Mouse (Mus musculus) MEL (cell line): ENCODE measurements at regions not wholly inside any gene's neighbourhood (a gene's known extent, or its start where the extent isn't known, plus 50 kb on each side); places are given as distances from the start of the nearest gene placed in this dataset.

Experiments
- DNase-seq: peaks from one replicate; pipeline ENCODE4 v3.0.0; 2011; ENCODE audit warnings: low read depth, low spot score
- H3K27ac ChIP-seq: 2 replicates; pipeline ENCODE4 v1.5.1; 2012; ENCODE audit warnings: low read depth, mild to moderate bottlenecking, control low read depth, low read length, moderate library complexity; ENCODE audit not compliant: control insufficient read depth
- H3K27me3 ChIP-seq, 2 experiments: fragments of 150-350 bp in 1 of 2; sonication (generic) in 1 of 2; 2 replicates each; pipeline ENCODE4 v1.6.1; 2012; ENCODE audit warnings: low read length in 2 of 2, mild to moderate bottlenecking in 2 of 2, improper control_type of control experiment in 1 of 2, moderate library complexity in 1 of 2; ENCODE audit not compliant: insufficient read depth in 2 of 2, control insufficient read depth in 1 of 2
- H3K36me3 ChIP-seq, 2 experiments: 2 replicates each; pipeline ENCODE4 v1.6.1; 2012 to 2014; ENCODE audit warnings: low read length in 2 of 2, improper control_type of control experiment in 1 of 2, inconsistent platforms in 1 of 2, mild to moderate bottlenecking in 1 of 2; ENCODE audit not compliant: insufficient read depth in 2 of 2, control insufficient read depth in 1 of 2
- H3K4me1 ChIP-seq, 2 experiments: fragments of 150-350 bp in 1 of 2; sonication (generic) in 1 of 2; 2 replicates each; pipeline ENCODE4 v1.6.1; 2012; ENCODE audit warnings: low read length in 2 of 2, improper control_type of control experiment in 1 of 2, mild to moderate bottlenecking in 1 of 2; ENCODE audit not compliant: insufficient read depth in 2 of 2, control insufficient read depth in 1 of 2
- H3K4me3 ChIP-seq, 2 experiments: fragments of 150-350 bp in 1 of 2; sonication (generic) in 1 of 2; 2 replicates each; pipeline ENCODE4 v1.5.1; 2012; ENCODE audit warnings: low read depth in 2 of 2, low read length in 2 of 2, mild to moderate bottlenecking in 2 of 2, moderate library complexity in 2 of 2, control low read depth in 1 of 2, improper control_type of control experiment in 1 of 2; ENCODE audit not compliant: control insufficient read depth in 1 of 2, insufficient read depth in 1 of 2
- H3K79me2 ChIP-seq: 2 replicates; pipeline ENCODE4 v1.6.1; 2012; ENCODE audit warnings: mild to moderate bottlenecking, low read length, moderate library complexity; ENCODE audit not compliant: control insufficient read depth, poor library complexity, insufficient read depth
- H3K9ac ChIP-seq: 2 replicates; pipeline ENCODE4 v1.6.1; 2012; ENCODE audit warnings: low read depth, mild to moderate bottlenecking, control low read depth, low read length, moderate library complexity; ENCODE audit not compliant: control insufficient read depth, poor library complexity, severe bottlenecking
- H3K9me3 ChIP-seq: fragments of 150-350 bp; sonication (generic); replicated peaks from 2 replicates; pipeline ENCODE4 v1.6.1; 2012; ENCODE audit warnings: mild to moderate bottlenecking, low read length, improper control_type of control experiment, moderate library complexity; ENCODE audit not compliant: insufficient read depth
- BHLHE40 ChIP-seq: IDR thresholded peaks from 2 replicates; pipeline ENCODE4 v1.6.1; 2012; ENCODE audit warnings: low read depth, mild to moderate bottlenecking, inconsistent platforms, low read length, improper control_type of control experiment, borderline replicate concordance
- CHD1 ChIP-seq: IDR thresholded peaks from 2 replicates; pipeline ENCODE4 v1.6.1; 2012; ENCODE audit warnings: low read depth, mild to moderate bottlenecking, inconsistent platforms, low read length, improper control_type of control experiment
- CHD2 ChIP-seq: IDR thresholded peaks from 2 replicates; pipeline ENCODE4 v1.6.1; 2011; ENCODE audit warnings: low read length, improper control_type of control experiment
- CTCF ChIP-seq, 3 experiments: IDR thresholded peaks in 2 of 3; conservative IDR thresholded peaks in 1 of 3; 2 replicates each; pipeline ENCODE4 v1.5.1; 2011 to 2012; ENCODE audit warnings: low read length in 3 of 3, low read depth in 2 of 3, mild to moderate bottlenecking in 2 of 3, improper control_type of control experiment in 1 of 3, inconsistent platforms in 1 of 3, mixed read lengths in 1 of 3, moderate library complexity in 1 of 3; ENCODE audit not compliant: control insufficient read depth in 1 of 3, insufficient read depth in 1 of 3, poor library complexity in 1 of 3, severe bottlenecking in 1 of 3
- ETS1 ChIP-seq: IDR thresholded peaks from 2 replicates; pipeline ENCODE4 v1.6.1; 2012; ENCODE audit warnings: low read depth, mild to moderate bottlenecking, inconsistent platforms, low read length, improper control_type of control experiment, moderate library complexity
- GABPA ChIP-seq: IDR thresholded peaks from 2 replicates; pipeline ENCODE4 v1.6.1; 2012; ENCODE audit warnings: low read depth, mild to moderate bottlenecking, inconsistent platforms, low read length, improper control_type of control experiment, moderate library complexity
- GATA1 ChIP-seq: IDR thresholded peaks from 2 replicates; pipeline ENCODE4 v1.6.1; 2011; ENCODE audit warnings: low read depth, low read length, improper control_type of control experiment
- MAFK ChIP-seq: IDR thresholded peaks from 2 replicates; pipeline ENCODE4 v1.6.1; 2011; ENCODE audit warnings: low read depth, mild to moderate bottlenecking, low read length, improper control_type of control experiment, borderline replicate concordance
- MAX ChIP-seq: IDR thresholded peaks from 2 replicates; pipeline ENCODE4 v1.6.1; 2011; ENCODE audit warnings: low read length, improper control_type of control experiment
- MEF2A ChIP-seq: IDR thresholded peaks from 2 replicates; pipeline ENCODE4 v1.6.1; 2014; ENCODE audit warnings: low read depth, mild to moderate bottlenecking, inconsistent platforms, low read length, improper control_type of control experiment; ENCODE audit not compliant: poor library complexity, insufficient replicate concordance, severe bottlenecking; ENCODE audit errors: extremely low read depth
- MYB ChIP-seq: IDR thresholded peaks from 2 replicates; pipeline ENCODE4 v1.6.1; 2011; ENCODE audit warnings: mild to moderate bottlenecking, low read depth, low read length, improper control_type of control experiment
- MYC ChIP-seq: IDR thresholded peaks from 2 replicates; pipeline ENCODE4 v1.6.1; 2011; ENCODE audit warnings: low read depth, mild to moderate bottlenecking, low read length, improper control_type of control experiment, moderate library complexity
- POLR2A ChIP-seq, 2 experiments: IDR thresholded peaks; 2 replicates each; pipeline ENCODE4 v1.6.1; 2011 to 2012; ENCODE audit warnings: low read length in 2 of 2, mild to moderate bottlenecking in 2 of 2, control low read depth in 1 of 2, improper control_type of control experiment in 1 of 2, low read depth in 1 of 2, moderate library complexity in 1 of 2; ENCODE audit not compliant: control insufficient read depth in 1 of 2, insufficient read depth in 1 of 2, poor library complexity in 1 of 2
- POLR2AphosphoS2 ChIP-seq: IDR thresholded peaks from 2 replicates; pipeline ENCODE4 v1.6.1; 2011; ENCODE audit warnings: low read length, improper control_type of control experiment
- SMC3 ChIP-seq: IDR thresholded peaks from 2 replicates; pipeline ENCODE4 v1.6.1; 2011; ENCODE audit warnings: low read depth, low read length, improper control_type of control experiment
- TAL1 ChIP-seq: IDR thresholded peaks from 2 replicates; pipeline ENCODE4 v1.6.1; 2012; ENCODE audit warnings: mild to moderate bottlenecking, inconsistent platforms, low read length, moderate library complexity, mixed read lengths
- UBTF ChIP-seq: IDR thresholded peaks from 2 replicates; pipeline ENCODE4 v1.6.1; 2012; ENCODE audit warnings: low read depth, mild to moderate bottlenecking, inconsistent platforms, low read length, improper control_type of control experiment, moderate library complexity, borderline replicate concordance; ENCODE audit not compliant: insufficient read depth
- USF1 ChIP-seq: IDR thresholded peaks from 2 replicates; pipeline ENCODE4 v1.6.1; 2014; ENCODE audit warnings: low read depth, mild to moderate bottlenecking, inconsistent platforms, low read length, improper control_type of control experiment, moderate library complexity
- USF2 ChIP-seq, 2 experiments: IDR thresholded peaks; 2 replicates each; pipeline ENCODE4 v1.6.1; 2011 to 2012; ENCODE audit warnings: improper control_type of control experiment in 2 of 2, low read length in 2 of 2, borderline replicate concordance in 1 of 2, inconsistent platforms in 1 of 2, low read depth in 1 of 2, mild to moderate bottlenecking in 1 of 2; ENCODE audit not compliant: insufficient read depth in 1 of 2
- ZNF384 ChIP-seq: IDR thresholded peaks from 2 replicates; pipeline ENCODE4 v1.6.1; 2012; ENCODE audit warnings: low read depth, mild to moderate bottlenecking, inconsistent platforms, low read length, improper control_type of control experiment

DNA sequence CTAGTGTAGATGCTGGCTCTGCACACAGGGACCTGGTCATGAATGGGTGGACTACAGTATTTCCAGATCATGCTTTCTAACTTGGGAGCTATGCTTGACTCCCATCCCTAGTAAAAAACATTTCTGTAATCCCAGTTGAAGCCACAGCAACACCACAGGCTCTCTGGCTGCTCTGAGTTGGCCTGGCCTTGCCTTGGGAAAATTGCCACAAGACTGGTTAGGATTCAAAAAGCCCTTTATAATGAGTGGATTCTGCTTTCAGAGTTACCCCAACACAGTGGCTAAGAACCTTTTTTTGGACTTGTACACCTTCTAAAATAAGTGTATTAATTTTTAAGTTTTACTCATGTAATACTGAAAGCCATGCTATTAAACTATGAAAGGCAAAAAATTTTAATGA is 188.1 kb upstream of the Mocs1 start:
- Histone ChIP-seq H3K4me3 (no peak overlapping the region), H3K9ac (no peak overlapping the region), H3K4me1 (no peaks in the 10 kb centered on the region), H3K9me3 (no peaks in the 10 kb centered on the region), H3K27ac (no peak overlapping the region), H3K36me3 (no peaks in the 10 kb centered on the region), H3K27me3 (no peaks in the 10 kb centered on the region), H3K79me2 (no peaks in the 10 kb centered on the region)
- no peak for TF ChIP-seq POLR2AphosphoS2
- no peak for TF ChIP-seq ETS1
- no peak for TF ChIP-seq SMC3
- TF ChIP-seq USF1, result no peak
- no peak for TF ChIP-seq CHD2
- no peak for TF ChIP-seq UBTF
- DNase-seq, result no peak

DNA sequence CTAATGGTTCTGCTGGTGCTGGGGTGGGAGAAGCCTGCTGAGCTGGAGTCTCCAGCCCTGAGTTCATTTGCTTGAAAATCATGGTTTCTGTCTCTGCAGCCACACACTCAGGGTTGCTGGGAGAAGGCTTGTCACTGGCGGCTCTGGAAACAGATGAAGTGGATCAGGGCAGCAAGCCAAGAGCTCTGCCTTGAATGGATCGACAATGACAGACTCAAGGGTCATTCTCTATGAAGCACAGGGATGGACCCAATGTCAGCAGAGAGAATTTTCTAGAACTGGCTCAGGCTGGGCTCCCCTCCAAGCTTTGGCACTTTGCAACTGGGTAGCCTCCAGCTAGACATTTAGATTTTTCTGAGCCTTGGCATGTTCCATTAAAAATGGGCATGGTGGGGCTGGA is 184.7 kb upstream of the Mocs1 start:
- Histone ChIP-seq H3K27me3 (no peaks in the 10 kb centered on the region), H3K36me3 (no peaks in the 10 kb centered on the region), H3K9ac (no peak overlapping the region), H3K4me3 (no peak overlapping the region), H3K4me1 (no peaks in the 10 kb centered on the region), H3K79me2 (no peaks in the 10 kb centered on the region), H3K27ac (no peak overlapping the region), H3K9me3 (no peaks in the 10 kb centered on the region)
- no peak for TF ChIP-seq MYC
- TF ChIP-seq MYB, result no peak
- no peak for TF ChIP-seq CTCF (IDR thresholded peaks at IDR 0.05 in 2 of 3, conservative IDR thresholded peaks at IDR 0.05 in 1 of 3; ENCODE audit: control insufficient read depth in 1 of 3, insufficient read depth in 1 of 3, low read depth in 2 of 3, low read length in 3 of 3, poor library complexity in 1 of 3, severe bottlenecking in 1 of 3)
- no peak for TF ChIP-seq USF2 (IDR thresholded peaks at IDR 0.05; ENCODE audit: borderline replicate concordance in 1 of 2, insufficient read depth in 1 of 2, low read depth in 1 of 2, low read length in 2 of 2)
- no peak for TF ChIP-seq USF1
- TF ChIP-seq MAX, result no peak
- no peak for TF ChIP-seq SMC3
- no peak for TF ChIP-seq MEF2A
- TF ChIP-seq ZNF384, result no peak
- no peak for TF ChIP-seq POLR2AphosphoS2
- TF ChIP-seq GABPA, result no peak
- TF ChIP-seq POLR2A (IDR thresholded peaks at IDR 0.05; ENCODE audit: control insufficient read depth in 1 of 2, insufficient read depth in 1 of 2, low read depth in 1 of 2, low read length in 2 of 2, poor library complexity in 1 of 2), result no peak
- TF ChIP-seq CHD1, result no peak
- TF ChIP-seq MAFK, result no peak
- no peak for TF ChIP-seq GATA1
- TF ChIP-seq TAL1, result no peak
- TF ChIP-seq BHLHE40, result no peak
- no peak for DNase-seq
